Comparison of ENCODE assay signal across 10 mouse cellular contexts in the genomic region with DNA sequence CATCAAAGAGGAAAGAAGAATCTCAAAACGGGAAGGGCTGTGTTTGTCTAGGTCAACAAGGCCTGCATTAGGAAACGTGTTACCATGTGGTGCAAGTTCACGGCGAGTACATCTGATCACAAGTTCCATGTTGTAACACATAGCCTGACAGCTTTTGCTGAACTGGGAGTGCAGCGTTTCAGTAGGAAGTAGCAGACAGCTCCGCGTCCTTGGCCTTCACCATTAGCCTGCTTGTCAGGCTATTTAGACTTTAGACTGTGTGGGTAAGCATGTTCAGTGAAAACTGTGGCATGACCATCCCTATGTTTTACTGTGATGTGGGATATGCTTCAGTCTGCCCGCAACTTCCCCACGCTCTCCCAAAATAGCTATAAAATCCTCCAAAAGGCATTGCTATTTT.
DNase-seq lines count a peak whose midpoint lies in the region; ATAC-seq and TF ChIP-seq lines count a peak whose summit lies in the region.
"Had no signal": no experiment of that assay in that cellular context is flagged by ENCODE, and none has a peak within 500 bp of the region (broad histone marks: within the 10 kb centered on the region; RNA-seq: fewer than 3 reads in every experiment).

No protein-coding gene starts in this region.

- H3K4me1 ChIP-seq in heart, adult 2 months (ENCODE audit: control insufficient read depth, insufficient read depth, low read length): peaks cover 16% of the 10 kb centered on the region
- H3K4me1 ChIP-seq in liver, embryonic 16.5 days (ENCODE audit: control insufficient read depth, low read depth, low read length): peaks cover 3% of the 10 kb centered on the region
- no peaks in the 10 kb centered on the region for H3K4me1 ChIP-seq in stomach, postnatal 0 days (replicated peaks; ENCODE audit: control insufficient read depth, insufficient read depth)
- H3K4me1 ChIP-seq in midbrain, postnatal 0 days (ENCODE audit: insufficient read depth, low read length): no peaks in the 10 kb centered on the region

- H3K27me3 ChIP-seq in heart, adult 2 months (ENCODE audit: control insufficient read depth, insufficient read depth, low read length): no peaks in the 10 kb centered on the region
- H3K27me3 ChIP-seq in liver, embryonic 16.5 days (ENCODE audit: control insufficient read depth, insufficient read depth, low read depth, low read length): no peaks in the 10 kb centered on the region
- H3K27me3 ChIP-seq in stomach, postnatal 0 days (ENCODE audit: control insufficient read depth, insufficient read depth, low read length): no peaks in the 10 kb centered on the region
- H3K27me3 ChIP-seq in midbrain, postnatal 0 days (ENCODE audit: insufficient read depth, low read length): no peaks in the 10 kb centered on the region
- H3K27me3 ChIP-seq: forebrain, embryonic 12.5 days had no signal

- H3K79me2 ChIP-seq in heart, adult 2 months (replicated peaks; ENCODE audit: control insufficient read depth, insufficient read depth, low read length): no peaks in the 10 kb centered on the region; the same call in 1 of the 2 replicates

- no peak for TF ChIP-seq EP300 in heart, adult 2 months (IDR thresholded peaks at IDR 0.05; ENCODE audit: insufficient read depth, low read depth, low read length)
- TF ChIP-seq EP300 in stomach, postnatal 0 days (optimal IDR thresholded peaks at IDR 0.05): no peak

- peaks cover 5% of the 10 kb centered on the region for H3K36me3 ChIP-seq in heart, adult 2 months (ENCODE audit: control insufficient read depth, insufficient read depth, low read length)
- no peaks in the 10 kb centered on the region for H3K36me3 ChIP-seq in liver, embryonic 16.5 days (ENCODE audit: control insufficient read depth, insufficient read depth)
- H3K36me3 ChIP-seq in stomach, postnatal 0 days (ENCODE audit: control insufficient read depth, insufficient read depth, low read length): no peaks in the 10 kb centered on the region
- no peaks in the 10 kb centered on the region for H3K36me3 ChIP-seq in midbrain, postnatal 0 days (ENCODE audit: insufficient read depth, low read length)
- H3K36me3 ChIP-seq: forebrain, embryonic 12.5 days had no signal

- no peaks in the 10 kb centered on the region for H3K9me3 ChIP-seq in liver, embryonic 16.5 days (replicated peaks; ENCODE audit: control insufficient read depth, low read length)
- H3K9me3 ChIP-seq in stomach, postnatal 0 days (ENCODE audit: control insufficient read depth, low read length): no peaks in the 10 kb centered on the region
- no peaks in the 10 kb centered on the region for H3K9me3 ChIP-seq in midbrain, postnatal 0 days (ENCODE audit: low read length)
- H3K9me3 ChIP-seq: forebrain, embryonic 12.5 days had no signal

- 0 out of 2 replicates have a peak overlapping the region, but pooled peaks have one; percentile 12 for H3K9ac ChIP-seq in heart, adult 2 months (ENCODE audit: low read depth, low read length)
- H3K9ac ChIP-seq in liver, embryonic 16.5 days (ENCODE audit: low read depth, low read length): no peak overlapping the region
- H3K9ac ChIP-seq in stomach, postnatal 0 days (ENCODE audit: low read length): no peak overlapping the region
- H3K9ac ChIP-seq in midbrain, postnatal 0 days (replicated peaks; ENCODE audit: low read length, poor library complexity, severe bottlenecking): no peak overlapping the region
- H3K9ac ChIP-seq: forebrain, embryonic 12.5 days had no signal

- TF ChIP-seq CTCF in heart, adult 2 months (IDR thresholded peaks at IDR 0.05): no peak
- no peak for TF ChIP-seq CTCF in stomach, postnatal 0 days (IDR thresholded peaks at IDR 0.05; ENCODE audit: low read depth)
- TF ChIP-seq CTCF in midbrain, postnatal 0 days (IDR thresholded peaks at IDR 0.05): no peak

- H3K4me2 ChIP-seq in liver, embryonic 16.5 days (ENCODE audit: low read depth, low read length): no peak overlapping the region
- no peak overlapping the region for H3K4me2 ChIP-seq in stomach, postnatal 0 days (replicated peaks; ENCODE audit: low read depth)
- H3K4me2 ChIP-seq in midbrain, postnatal 0 days (ENCODE audit: low read depth, low read length, poor library complexity, severe bottlenecking): no peak overlapping the region
- H3K4me2 ChIP-seq: forebrain, embryonic 12.5 days had no signal

- no peak overlapping the region for H3K27ac ChIP-seq in heart, adult 2 months
- H3K27ac ChIP-seq in liver, embryonic 16.5 days (ENCODE audit: low read length): peak overlapping the region; percentile 49
- peak overlapping the region; percentile 63; the same call in 1 of the 2 replicates for H3K27ac ChIP-seq in stomach, postnatal 0 days (replicated peaks)
- H3K27ac ChIP-seq in midbrain, postnatal 0 days (ENCODE audit: low read depth, low read length): no peak overlapping the region

- DNase-seq in heart, adult 2 months: peak in 1 of 2 experiments; percentile 31
- DNase-seq in heart, postnatal 25 days (ENCODE audit: low spot score): no peak
- DNase-seq in right cerebral cortex, postnatal 25 days: peak; percentile 29
- no peak for DNase-seq in right cerebral cortex, postnatal 36 days (ENCODE audit: low spot score in 2 of 2)
- no peak for DNase-seq in stomach, postnatal 0 days (ENCODE audit: low spot score)
- no peak for DNase-seq in urinary bladder, postnatal 14 days (ENCODE audit: low spot score)
- DNase-seq in midbrain, postnatal 0 days (ENCODE audit: low spot score): no peak
- DNase-seq: heart, postnatal 14 days had no signal

- TF ChIP-seq POLR2A in heart, adult 2 months (IDR thresholded peaks at IDR 0.05; ENCODE audit: insufficient read depth, low read depth, low read length): no peak

- 49% methylated on average over 9 of the region's 9 CpGs for WGBS in heart, adult 2 months
- WGBS in liver, embryonic 16.5 days (ENCODE audit: insufficient replicate concordance): 52% methylated on average over 9 of the region's 9 CpGs
- WGBS in stomach, postnatal 0 days: 66% methylated on average over 9 of the region's 9 CpGs
- WGBS in midbrain, postnatal 0 days: 86% methylated on average over 9 of the region's 9 CpGs

- intact Hi-C loops in heart, adult 2 months (cut with DNase I): loop anchor here (5.0 kb wide), 1 partner anchor 88 kb away; a partner anchor contains a TSS
- intact Hi-C loops in heart, postnatal 25 days (cut with DNase I): no loop called here

- peak; percentile 89 for ATAC-seq in liver, embryonic 16.5 days (ENCODE audit: low read depth)
- peak; percentile 47; the same call in 1 of the 2 replicates for ATAC-seq in stomach, postnatal 0 days (ENCODE audit: low FRiP score, low TSS enrichment)
- no peak for ATAC-seq in midbrain, postnatal 0 days (ENCODE audit: low FRiP score)

- no peak overlapping the region for H3K4me3 ChIP-seq in heart, adult 2 months
- H3K4me3 ChIP-seq in liver, embryonic 16.5 days (ENCODE audit: low read depth, low read length): no peak overlapping the region
- H3K4me3 ChIP-seq in stomach, postnatal 0 days (ENCODE audit: low read depth, low read length): no peak overlapping the region
- no peak overlapping the region for H3K4me3 ChIP-seq in midbrain, postnatal 0 days (ENCODE audit: low read depth, low read length)
- H3K4me3 ChIP-seq: forebrain, embryonic 12.5 days had no signal

Comparison
In these comparisons a context has a peak if more than half of its experiments do, and no peak if none do; other contexts are left out.
1. H3K27ac ChIP-seq: peak in liver, embryonic 16.5 days (single experiment) and stomach, postnatal 0 days (single experiment); none in heart, adult 2 months (single experiment) and midbrain, postnatal 0 days (single experiment).